Mouse (Mus musculus): ENCODE measurements around the gene Nacad. TPM values are rescaled to one million over a fixed set of nuclear protein-coding genes. Genes with fewer than 3 reads are reported as not detected.

The Nacad gene
- total RNA-seq, 2 experiments from 2014 or later, result not detected

DNA sequence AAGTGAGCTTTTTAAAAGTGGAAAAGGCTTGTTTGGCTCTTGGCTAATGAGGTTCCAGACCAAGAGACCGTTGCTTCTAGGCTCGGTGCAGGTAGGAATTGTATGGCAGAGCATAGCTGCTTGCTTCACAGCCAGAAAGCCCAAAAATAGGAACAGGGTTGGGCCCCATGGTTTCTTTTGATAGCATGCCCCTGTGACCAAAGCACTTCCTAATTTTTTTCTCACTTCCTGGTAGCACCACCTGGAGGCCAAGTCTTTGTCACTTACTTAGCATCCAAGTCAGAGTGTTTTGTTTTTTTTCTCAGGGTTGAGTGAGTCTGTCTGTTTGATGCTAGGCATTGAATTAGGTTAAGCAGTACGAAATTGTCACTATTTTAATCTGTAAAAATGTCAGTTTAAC lies 19.2 kb downstream of the Nacad start:
- ATAC-seq (ENCODE audit: poor library complexity, severe bottlenecking), result peak; percentile 92

DNA sequence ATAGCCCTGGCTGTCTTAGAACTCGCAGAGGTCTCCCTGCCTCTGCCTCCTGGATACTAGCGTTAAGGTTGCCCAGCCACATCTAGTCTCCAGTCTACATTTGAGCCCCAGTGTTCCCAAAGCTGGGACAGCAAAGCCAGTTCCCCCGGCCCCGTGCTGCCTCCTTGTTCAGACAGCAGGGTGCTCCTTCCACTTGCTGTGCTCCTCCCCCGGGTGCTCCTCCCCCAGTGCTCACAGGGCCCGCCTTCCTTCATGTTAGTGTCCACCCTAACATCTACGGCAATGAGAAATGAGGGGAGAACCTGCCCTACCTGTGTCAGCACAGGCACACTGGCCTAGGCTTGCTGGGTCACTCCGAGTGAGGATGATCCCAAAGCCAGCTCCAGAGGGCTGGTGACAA lies 20.1 kb downstream of the Nacad start:
- ATAC-seq (ENCODE audit: poor library complexity, severe bottlenecking), result no peak

DNA sequence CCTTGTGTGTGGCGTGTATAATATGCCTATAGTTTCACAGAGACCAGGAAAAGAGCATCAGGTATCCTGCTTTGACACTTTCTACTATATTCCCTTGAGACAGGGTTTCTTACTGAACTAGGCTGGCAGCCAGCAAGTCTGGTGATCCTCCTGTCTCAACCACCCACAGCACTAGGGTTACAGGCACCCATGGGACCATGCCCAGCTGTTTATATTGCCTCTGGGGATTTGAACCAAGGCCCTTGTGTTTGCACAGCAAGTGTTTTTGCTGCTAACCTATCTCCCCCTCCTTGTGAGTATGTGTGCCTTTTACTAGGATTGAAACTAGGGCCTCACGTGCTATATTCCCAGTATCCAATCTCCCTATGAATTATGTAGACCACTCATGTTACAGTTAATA lies 24.3 kb downstream of the Nacad start:
- ATAC-seq (ENCODE audit: poor library complexity, severe bottlenecking), result no peak

DNA sequence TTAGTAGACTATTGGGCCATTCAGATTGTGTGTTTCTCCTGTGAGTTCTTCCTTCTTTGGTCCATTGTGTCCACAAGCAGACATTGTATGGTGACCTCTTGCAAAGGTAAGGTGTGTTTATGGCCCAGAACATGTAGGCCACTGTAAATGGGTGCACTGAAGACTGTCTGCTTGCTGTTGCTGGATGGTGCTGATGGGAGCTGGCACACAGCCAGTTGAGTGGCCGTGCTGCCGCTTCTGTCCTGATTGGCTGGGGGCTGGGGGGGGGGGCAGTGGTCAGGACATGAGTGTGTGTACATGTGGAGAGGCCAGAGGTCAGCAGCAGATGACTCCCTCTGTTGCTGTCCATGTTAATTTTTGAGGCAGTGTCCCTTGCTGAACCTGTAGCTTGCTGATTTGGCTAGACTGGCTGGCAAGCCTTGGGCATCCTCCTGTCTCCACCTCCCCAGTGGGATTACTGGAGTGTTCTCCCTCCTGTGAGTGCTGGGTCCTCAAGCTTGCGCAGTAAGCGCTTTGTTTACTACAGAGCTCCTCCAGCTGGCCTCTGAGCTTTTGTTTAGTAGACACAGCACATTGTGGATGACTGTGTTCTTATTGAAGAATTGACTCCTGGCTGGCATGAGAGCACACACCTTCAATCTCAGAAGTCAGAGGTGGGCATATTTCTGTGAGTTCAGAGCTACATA lies 25.6 kb downstream of the Nacad start:
- ATAC-seq (ENCODE audit: poor library complexity, severe bottlenecking), result no peak

DNA sequence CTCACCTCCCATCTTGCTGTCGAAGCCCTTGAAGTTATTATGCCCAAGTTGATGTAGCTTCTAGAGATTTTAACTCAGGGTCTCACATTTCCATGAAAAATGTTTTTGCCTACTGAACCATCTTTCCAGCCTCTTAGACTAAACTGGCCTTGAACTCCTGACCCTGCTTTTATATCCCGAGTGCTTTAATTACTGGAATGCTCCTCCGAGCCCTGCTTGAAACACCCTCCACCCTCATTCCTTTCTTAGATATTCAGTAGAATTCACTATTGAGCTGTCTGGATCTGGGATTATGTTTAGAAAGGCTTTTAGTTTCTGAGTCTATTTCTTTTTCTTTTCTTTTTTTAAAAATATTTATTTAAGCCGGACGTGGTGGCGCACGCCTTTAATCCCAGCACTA lies 26.5 kb downstream of the Nacad start:
- ATAC-seq (ENCODE audit: poor library complexity, severe bottlenecking), result no peak

DNA sequence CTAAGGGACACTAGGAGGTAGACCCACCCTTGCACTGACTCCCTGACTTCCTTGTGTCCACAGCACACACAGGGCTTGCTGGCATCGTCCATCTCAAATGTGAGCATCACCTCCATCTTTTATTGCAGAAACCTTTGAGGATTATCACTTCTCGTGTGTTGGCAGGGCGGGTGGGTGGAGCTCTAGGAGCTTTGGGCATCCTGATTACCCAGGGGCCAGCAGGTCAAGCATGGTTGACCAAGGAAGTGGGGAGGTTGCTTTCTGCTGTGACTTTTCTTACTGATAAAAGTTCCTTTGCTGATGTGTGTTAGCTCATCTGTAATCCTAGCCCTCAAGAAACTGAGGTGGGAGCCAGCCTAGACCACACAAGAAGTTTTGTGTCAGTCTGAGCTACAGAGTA lies 29.7 kb downstream of the Nacad start:
- no peak for ATAC-seq (ENCODE audit: poor library complexity, severe bottlenecking)

DNA sequence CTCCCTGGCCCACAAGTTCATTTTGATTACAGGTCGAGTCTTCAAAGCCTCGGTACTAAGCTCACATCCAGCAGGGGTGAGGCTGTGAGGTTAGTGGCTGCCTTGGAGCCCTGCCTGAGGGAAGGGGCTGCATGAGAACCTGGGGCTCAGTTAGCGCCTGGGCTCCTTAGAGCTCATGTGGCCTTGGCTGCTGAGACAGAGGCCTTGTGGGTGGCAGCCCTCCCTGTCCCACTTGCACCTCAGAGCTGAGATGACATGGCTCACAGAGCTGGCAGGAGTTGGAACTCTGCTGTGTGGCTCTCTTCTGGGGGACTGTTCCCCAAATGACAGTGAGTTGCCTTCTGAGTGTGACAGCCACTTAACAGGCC lies 36.5 kb downstream of the Nacad start:
- no peak for ATAC-seq (ENCODE audit: poor library complexity, severe bottlenecking)

DNA sequence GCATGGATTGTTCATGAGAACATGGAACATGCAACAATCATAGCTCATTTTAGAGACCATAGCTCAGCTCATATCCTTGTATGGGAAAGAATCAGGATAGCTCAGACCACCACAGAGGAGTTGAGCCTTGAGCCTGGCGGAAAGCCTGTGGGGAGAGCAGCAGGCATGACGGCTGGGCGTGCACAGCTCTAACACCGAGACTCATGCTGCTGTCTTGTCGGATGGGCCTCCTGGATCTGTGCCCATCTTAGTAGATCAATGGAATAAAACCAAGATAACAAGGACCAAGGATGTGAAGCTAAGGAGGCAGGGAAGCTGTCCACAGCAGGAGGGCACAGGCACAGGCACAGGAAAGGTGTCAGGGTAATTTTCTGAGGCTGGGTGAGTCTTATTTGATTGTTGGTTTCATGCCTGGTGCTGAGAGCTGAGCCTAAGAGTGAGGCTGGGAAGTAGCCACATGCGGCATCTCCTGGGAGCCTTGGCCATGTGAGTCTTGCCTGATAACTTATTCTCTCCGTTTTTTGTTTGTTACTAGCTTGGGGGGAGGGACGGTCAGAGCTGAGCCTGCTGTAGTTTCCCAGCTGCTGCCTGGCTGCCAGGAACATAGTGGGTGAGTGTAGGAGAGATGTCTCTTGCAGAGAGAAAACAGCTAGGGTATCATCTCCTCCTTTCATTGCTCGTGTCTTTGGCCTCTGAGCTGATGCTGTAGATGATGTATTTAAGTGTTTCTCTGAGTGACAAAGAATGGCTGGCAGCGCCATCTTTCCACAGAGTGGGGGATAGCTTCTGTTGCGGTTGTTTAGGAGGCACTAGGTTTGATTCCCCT lies 37.1 kb downstream of the Nacad start:
- ATAC-seq (ENCODE audit: poor library complexity, severe bottlenecking), result no peak

DNA sequence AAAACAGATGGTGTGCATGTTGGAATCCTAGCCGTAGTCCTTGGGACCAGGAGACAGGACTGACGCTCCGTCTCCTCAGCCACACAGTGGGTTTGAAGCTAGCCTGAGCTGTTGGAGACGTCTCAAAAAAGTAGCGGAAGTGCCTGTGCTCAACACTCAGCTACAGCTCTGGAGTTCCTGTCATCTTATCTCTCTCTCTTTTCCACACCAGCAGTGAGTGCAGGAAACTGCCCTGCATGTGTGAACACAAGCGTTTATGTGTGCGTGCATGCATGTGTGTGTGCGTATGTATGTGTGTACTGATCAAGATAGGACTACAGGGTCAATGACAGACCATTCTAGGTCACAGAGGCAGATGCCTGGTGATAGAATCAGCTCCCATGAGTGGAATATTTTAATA lies 37.9 kb downstream of the Nacad start:
- ATAC-seq (ENCODE audit: poor library complexity, severe bottlenecking), result peak; percentile 58

DNA sequence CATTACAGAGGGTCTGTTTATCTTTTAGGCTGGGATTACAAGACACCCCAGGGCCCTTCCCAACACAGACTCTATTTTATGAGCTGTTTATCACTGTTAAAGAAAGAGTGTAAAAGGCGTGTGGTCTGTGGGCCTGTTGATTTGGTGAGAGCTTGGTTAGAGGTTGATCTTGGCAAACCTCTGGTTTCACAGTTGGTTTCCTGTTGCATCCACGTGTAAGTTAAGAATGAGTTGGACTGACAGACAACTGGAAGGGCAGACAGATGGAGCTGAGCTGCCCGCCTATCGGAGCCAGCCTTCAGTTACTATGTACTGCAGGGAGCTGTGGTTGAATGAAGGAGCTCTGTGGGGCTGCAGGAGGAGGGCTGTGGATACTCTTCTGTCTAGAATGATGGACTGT lies 39.4 kb downstream of the Nacad start:
- no peak for ATAC-seq (ENCODE audit: poor library complexity, severe bottlenecking)

DNA sequence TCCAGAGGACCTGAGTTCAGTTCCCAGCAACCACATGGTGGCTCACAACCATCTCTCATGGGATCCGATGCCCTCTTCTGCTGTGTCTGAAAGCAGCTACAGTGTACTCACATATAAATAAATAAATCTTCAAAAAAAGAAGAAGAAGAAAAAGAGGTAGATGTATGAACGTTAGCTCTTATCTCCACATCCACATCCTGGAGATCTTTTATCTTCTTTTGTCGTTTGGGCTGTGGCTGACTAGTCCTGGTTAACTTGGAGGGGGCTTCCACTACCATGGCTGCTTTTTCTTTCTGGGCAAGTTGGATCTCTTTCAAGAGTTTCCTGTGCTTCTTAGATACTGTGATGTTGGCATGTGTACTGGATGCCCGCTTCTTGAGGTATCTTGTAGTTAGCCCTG lies 42.7 kb downstream of the Nacad start:
- ATAC-seq (ENCODE audit: poor library complexity, severe bottlenecking), result no peak

DNA sequence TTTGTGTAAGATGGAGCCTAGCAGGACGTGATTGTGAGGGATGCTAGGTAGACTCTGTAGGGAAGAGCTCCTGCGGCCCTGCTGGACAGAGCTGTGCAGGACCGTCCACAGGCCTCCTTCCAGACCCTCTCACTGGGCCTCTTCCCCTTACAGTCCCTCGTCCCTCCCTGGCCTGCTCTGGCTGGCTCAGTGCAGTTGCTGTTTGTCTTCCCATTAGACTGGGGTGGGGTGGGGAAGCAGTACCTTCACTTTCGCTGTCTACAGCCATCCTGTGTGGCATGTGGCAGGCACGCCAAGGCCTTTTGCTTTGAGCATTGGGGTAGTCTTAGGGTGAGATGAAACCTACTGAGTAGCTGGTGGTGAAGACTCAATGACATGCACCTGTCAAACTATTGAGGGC lies 43.5 kb downstream of the Nacad start:
- ATAC-seq (ENCODE audit: poor library complexity, severe bottlenecking), result peak; percentile 71

DNA sequence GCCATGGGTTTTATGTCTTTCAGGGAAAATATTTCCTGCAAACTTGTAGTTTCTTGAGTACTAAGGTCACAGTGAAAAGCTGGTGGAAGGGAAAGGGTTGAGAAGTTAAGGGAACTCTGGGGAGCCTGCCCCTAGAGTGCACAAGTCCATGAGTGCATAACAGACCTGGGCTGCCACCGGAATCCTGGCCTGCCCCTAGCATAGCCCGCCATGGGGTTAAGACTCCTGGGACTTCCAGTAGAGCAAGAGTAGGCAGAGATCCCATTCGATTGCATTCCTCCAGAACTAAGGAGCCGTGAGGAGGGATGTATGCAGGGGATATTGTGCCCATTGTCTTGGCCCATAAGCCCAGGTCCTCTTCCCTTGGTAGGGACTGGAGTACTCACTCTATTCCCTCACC lies 44.4 kb downstream of the Nacad start:
- ATAC-seq (ENCODE audit: poor library complexity, severe bottlenecking), result no peak

DNA sequence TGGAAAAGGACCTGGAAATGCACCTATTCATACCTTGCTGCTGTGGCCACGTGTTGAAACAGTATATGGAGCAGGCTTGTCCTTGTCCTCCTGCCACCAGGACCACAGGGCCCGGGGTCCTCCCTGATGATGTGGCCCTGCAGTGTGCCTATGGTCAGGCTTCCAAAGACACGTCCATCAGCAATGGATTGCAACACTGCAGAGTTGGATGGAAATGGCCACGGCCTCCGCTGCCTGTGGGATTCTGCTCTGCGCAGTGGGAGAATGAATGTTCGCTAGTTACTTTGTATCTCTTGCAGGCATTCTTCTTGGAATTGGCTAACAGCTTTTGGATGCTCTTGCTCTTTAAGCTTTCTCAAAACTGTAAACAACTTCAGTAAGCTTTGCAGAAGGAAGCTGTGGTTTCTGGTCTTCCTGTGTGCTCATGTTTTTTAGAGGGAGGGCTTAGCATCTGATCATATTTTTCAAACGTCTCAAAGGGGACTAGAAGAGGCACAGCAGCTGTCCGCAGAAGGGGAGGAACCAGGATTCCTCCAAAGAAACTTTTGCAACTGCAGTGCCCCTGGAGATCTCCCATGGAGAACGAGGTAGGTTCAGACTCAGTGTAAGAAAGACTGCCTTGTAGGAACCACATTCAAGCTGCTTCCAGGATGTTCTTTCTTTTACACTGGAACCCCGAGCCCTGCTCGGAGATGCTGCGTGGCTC lies 45.0 kb downstream of the Nacad start:
- peak; percentile 77 for ATAC-seq (ENCODE audit: poor library complexity, severe bottlenecking)

DNA sequence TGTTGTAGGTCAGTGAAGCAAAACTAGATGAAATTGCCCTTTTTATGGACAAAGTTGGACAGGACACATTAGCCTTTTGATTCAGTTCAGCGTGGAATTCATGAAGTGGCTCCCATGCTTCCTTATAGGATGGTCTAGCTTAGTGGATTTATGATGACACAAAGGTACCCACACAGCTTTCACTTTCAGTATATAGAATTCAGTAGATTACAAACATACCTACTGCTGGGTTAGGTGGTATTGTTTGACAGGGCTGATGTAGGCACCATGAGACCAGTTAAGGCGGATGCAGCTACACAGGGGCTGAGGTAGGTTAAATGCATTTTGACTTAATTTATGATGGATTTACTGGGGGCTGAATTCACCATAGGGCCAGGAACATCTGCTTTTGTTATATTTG lies 45.9 kb downstream of the Nacad start:
- no peak for ATAC-seq (ENCODE audit: poor library complexity, severe bottlenecking)

DNA sequence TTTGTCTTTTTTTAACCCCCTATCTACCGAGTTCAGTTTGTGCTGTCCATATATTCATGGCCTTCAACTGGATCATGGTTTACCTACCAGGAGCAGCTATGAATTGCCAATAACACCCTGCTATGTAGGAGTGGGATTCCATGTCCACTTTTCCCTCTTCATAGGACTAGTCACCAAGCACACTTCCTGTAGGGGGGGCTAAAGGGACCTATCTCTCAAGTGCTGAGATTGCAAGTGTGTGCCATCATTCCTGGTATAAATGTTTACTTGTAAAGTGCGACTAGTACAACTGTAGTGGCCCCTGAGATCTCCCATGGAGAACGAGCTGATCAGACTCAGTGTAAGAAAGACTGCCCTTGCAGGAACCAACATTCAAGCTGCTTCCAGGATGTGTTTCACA lies 47.6 kb downstream of the Nacad start:
- no peak for ATAC-seq (ENCODE audit: poor library complexity, severe bottlenecking)

DNA sequence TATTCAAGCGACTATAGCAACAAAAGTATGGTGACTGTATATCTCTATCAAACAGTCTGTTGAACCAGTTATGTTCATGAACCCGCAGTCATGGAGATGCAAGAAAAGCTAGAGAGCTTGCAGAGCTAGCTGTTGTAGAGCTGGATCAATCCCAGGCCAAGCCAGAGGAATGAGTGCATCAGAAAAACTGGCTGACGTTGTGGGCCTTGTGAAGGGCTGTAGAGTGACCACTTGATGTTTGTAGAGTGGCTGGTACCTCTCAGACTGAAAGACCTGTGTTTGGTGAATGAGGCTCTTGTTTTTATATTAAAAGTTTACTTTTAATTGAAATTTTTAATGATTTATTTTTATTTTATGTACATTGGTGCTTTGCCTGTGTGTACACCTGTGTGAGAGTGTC lies 55.7 kb downstream of the Nacad start:
- no peak for ATAC-seq (ENCODE audit: poor library complexity, severe bottlenecking)

DNA sequence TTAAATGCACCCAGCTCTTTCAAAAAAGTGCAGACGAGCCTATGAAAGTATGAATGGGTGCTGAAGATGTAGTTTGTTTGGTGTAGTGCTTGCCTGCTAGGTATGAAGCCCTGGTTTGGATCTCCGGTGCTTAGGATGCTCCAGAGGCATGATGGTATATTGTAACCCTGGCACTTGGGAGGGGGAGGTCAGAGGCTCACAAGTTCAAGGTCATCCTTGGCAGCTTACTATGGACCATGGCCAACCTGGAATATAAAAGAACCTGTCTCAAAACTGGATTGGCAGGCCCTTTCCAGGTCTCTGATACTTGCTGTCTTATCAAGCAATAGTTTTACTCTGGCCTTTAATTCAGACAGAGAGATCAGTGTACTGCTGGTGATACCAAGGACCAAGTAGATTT lies 56.1 kb downstream of the Nacad start:
- ATAC-seq (ENCODE audit: poor library complexity, severe bottlenecking), result no peak

Measured in megakaryocyte, adult 5-6 weeks (primary cell).